Mouse (Mus musculus): ENCODE measurements around the gene Aknad1.

Gene Aknad1

DNA sequence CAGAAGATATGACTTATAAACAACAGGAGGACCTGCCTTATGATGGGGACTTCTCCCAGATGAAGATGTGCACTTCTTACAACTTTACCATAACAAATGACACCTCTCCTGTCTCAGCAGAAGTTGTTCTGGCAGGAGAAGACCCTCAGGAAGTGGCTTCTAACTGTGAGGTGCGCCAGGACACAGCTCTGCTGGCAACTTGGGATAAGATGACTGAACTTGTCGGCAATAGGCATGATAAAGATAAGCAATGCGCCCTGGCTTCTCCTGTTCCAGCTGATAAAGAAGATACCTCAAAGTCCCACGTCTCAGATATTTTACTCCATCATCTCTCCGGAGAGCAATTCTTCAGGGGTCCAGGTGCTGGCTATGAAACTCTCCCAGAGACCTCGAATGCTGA, 12.2 kb downstream of the Aknad1 start:
- DNase-seq (ENCODE audit: low spot score) = no peak

DNA sequence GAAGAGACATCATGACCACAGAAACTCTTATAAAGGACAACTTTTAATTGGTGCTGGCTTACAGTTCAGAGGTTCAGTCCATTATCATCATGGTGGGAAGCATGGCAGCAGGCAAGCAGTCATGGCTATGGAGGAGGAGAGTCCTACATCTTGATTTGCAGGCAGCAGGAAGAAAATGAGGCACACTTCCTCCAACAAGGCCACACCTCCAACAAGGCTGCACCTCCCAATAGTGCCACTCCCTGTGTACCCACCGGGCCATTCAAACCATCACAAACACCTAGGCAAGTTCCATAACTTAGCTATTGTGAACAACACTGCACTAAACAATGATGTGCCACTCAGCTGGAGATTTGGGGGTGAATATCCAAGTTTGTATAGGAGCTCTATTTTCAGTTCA, 15.1 kb downstream of the Aknad1 start:
- no peak for DNase-seq (ENCODE audit: low spot score)

DNA sequence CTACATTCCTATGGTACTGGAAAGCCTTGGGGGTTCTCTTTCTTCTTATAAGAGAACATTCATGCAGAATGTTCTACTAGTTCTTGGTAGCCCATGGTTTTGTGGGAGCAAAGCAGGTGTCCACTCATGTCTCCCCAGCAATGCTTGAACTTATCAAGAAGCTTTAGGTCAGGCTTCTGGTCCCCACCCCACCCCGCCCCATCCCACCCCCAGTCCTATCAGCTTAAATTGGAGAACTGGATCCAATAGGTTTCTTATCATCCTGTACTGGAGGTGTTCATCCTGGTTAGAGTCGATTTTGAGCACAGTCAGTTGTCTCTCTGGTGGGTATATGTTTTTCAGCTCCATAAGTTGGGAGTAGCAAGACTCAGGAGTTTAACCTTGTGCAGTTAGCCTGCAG, 16.1 kb downstream of the Aknad1 start:
- no peak for DNase-seq (ENCODE audit: low spot score)

DNA sequence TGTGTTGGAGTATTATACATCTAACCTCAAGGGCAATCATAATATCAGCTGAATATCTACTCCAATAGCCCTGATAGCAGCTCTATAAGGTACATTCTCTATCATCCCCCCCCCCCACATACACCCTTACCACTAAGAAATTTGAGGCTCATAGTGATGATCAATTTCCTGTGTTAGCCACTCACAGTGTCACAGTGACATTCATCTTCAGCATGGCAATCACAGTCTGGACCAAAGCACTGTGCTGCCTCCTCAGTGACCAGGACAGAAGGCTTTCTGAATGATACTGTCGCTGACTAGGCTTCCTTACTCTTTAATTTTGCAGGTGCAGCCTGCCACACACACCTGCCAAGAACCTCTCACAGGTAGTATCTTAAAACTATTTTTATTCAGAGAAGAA, 16.7 kb downstream of the Aknad1 start:
- DNase-seq (ENCODE audit: low spot score) = no peak

DNA sequence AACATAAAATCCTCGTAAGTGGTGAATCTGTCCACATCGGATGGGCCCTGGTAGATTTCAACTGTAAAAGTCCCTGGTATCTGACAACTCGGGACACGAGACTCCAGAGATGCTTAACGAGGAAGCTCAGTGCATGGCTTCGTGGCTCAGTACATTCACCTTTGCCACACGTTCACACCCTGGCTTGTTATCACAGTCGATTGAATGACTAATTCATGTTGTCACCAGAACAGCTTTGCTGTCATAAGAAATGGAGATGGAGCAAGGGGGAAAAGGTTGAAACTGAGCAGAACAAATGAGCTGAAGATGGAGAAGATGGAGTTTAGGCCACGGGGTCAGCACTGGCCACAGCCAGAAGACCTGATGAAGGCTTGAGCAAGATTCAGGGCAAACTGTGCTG, 18.1 kb downstream of the Aknad1 start:
- DNase-seq (ENCODE audit: low spot score) = no peak

- no peak for DNase-seq (ENCODE audit: low spot score)
Observed at GRCm38 (mm10) chr3:108759566-108760420, 20.3 kb downstream of the Aknad1 start.

DNA sequence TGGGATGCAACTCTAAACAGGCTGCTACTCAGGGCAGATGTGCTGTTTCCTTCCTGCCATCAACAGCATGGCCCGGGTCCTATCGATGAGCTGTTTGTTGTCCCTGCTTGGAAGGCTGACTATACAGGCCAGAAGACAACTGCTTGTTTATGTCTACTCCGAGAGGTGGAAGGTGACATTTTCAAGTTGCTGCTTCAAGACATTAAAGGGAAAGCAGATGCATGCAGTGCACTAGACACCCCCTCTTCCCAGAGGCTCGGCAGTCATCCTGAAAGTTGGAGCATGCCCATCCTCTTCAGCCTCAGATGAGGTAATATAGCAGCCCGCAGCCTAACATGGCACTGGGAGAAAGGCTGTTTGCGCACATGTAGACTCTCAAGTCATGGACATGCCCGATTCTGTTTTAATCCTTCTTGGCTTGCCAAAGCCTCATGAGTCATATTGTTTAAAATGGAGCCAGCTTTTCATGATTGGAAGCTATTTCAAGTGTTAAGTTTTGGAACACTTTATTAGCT, 23.2 kb downstream of the Aknad1 start:
- DNase-seq (ENCODE audit: low spot score) = peak; percentile 29

GRCm38 (mm10) chr3:108763691-108764090, 24.2 kb downstream of the Aknad1 start:
- no peak for DNase-seq (ENCODE audit: low spot score)

DNA sequence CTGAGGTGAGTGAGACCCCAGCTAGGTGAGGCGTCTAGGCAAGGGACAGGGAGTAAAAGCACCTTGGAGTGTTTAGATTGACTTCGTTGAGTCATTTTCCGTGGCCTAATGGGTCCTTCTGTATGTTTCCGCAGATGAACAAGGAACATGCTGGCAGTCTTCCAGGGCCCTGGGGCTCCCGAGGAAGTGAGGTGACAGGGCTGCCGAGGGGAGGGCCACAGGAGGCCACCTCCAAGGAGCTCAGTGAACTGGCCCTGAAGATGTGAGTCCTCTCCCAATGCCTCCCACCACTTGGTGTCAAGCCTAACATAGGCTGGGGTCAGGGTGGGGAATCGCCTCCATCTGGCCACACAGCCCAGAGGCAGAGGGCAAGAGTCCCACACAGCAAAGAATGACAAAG, 25.5 kb downstream of the Aknad1 start:
- DNase-seq (ENCODE audit: low spot score) = no peak

DNA sequence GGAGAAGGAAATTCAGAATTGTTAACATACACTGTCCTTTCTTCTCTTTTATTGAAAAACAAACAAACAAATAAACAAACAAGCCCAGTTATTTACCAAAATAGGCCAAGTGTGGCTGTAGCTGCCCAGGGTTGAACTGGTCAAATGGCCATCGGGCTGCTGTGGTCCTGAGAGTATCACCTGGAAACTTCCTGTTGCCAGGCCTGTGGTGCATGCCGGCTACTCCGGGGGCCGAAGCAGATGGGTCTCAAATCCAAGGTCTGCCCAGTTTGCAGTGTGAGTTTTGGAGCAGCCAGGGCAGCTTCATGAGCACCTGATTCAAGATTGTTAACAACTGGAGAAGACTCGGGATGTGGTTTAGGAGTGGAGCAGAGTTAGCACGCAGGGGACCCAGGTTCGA, 26.0 kb downstream of the Aknad1 start:
- DNase-seq (ENCODE audit: low spot score) = no peak

DNA sequence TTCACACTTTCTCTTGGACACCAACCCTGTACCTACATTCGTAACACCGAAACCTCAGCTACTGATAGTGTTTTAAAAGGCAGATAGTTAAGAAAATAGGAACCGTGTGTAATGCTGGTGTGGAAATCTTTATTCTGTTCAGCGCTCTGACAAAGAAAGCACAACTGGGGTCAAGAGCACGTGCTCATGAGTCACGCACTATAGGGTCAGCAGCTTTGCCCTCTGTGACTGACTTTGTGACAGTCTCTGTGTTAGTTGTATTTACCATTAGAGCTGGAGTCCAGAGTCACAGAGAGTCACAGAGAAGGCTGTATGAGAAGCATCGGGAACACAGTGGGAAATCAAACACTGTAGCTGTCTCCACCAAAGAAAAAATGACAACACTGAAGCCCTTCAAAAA, 27.5 kb downstream of the Aknad1 start:
- DNase-seq (ENCODE audit: low spot score) = no peak

DNA sequence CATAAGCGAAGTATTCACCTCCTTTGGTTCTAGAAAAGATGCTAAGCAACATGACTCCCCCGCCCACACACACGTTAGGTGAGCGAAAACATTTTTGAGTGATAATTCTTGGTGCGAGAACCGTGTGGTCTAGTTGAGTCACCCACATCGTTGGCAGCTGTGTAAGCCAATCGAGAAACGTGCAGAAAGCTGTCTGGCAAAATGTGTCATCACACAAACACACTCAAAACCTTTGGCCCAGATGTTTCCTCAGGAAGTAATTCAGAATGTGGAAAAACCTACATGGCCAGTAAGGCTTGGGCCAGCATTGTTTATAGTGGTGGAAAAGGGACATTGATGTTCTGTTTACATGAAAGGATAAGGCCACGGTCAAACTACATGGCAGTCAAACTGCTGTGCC, 28.0 kb downstream of the Aknad1 start:
- no peak for DNase-seq (ENCODE audit: low spot score)

- DNase-seq (ENCODE audit: low spot score) = no peak
Observed at GRCm38 (mm10) chr3:108769547-108769946, 30.1 kb downstream of the Aknad1 start.

- DNase-seq (ENCODE audit: low spot score) = peak; percentile 77
Observed at GRCm38 (mm10) chr3:108770725-108771368, 31.4 kb downstream of the Aknad1 start.

DNA sequence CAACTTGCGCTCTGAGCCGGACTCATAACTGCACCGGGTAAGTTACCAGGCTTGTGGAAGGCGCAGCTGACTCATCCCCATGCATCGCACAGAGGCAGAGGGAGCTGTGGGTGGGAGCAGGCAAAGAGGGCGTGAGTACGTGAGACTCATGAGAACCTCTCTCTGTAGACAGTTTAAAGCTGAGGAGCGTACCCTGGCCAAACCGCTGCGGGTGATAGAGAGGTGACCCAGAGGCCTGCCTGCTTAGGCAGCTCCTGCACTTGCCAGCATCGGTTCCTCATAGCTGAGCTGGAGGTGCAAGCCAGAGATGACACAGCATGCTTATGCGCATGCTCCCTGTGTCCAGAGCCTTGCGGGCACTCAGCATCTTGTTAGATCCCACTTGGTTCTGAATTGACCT, 32.8 kb downstream of the Aknad1 start:
- no peak for DNase-seq (ENCODE audit: low spot score)

DNA sequence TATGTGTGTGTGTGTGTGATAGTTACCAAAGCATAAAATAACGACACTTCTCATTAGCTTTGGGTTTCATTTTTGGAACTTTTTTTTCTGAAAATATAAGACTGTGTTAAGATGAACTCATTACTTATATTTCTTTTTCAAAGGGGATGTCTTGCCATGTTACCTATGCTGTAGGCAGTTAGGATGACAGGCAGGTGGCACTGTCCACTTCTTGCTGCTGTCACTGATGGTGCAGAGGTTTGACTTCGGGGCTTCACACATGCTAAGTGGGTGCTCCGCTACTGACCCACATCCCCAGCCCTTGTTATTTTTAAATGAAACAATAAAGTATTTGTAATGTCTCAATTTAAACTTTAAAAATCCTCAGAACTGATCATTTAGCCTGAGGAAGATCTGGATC, 33.4 kb downstream of the Aknad1 start:
- no peak for DNase-seq (ENCODE audit: low spot score)

DNA sequence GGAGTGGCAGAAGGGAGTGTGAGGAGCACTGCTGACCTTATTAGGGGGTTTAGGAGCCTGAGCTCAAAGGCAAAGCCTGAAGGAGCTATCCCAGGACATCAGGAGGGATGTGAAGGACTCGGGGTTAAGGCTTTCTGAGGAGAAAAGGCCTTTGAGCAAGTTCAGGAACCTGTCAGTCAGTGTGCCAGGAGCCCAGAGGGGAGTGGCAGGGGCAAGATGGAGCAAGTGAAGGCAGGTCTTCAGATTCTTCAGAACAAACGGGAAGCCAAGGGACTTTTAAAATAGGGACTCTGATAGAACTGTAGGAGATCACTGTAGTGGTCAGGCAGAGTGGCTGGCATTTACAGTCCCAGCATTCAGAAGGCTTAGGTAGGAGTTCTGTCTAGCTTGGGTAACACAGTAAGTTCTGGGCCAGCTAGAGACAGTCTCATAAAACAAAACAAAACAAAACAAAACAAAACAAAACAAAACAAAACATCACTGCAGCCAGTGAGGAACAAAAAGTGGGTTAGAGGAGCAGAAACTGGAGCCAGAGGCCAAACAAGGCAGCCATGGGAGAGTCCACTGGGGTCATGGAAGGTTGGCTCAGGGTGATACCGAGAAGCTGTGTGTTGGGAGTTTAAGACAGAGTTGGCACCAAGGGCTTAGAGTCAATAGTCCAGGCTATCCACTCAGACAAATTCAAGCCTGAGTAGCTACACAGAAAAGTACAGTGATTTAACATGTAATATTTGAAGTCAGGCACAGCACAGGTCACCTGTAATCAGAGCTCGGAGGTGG, 39.5 kb downstream of the Aknad1 start:
- no peak for DNase-seq (ENCODE audit: low spot score)

DNA sequence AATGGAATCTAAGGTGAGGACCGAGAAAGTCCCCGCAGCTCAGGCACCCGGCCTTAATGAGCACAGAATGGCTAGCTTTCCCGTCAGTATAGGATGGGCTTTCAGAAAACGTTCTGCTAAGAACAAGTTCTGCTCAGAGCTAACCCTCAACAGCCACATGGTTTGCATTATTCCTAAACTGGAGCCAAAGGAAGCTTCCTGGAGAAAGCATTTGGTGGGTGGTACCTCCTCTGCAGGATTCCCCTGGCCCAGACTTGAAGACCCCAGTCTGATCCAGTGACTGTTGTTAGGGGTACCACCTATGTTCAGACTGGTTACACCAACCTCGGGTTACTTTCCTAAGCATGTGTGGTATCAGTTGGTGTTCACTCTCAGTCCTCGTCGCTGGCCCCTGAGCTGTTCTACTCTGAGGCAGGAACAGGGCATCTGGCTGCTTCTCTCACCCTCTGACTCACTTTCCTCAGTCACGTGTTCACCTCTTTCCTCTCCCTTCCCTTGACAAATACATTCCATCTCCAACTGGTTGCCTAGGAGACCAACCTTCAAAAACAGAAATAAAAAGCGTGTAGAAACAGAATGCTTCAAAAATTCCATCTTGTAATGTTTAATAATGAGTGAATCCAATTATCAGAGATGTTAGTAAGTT, 41.9 kb downstream of the Aknad1 start:
- peak; percentile 55 for DNase-seq (ENCODE audit: low spot score)

DNA sequence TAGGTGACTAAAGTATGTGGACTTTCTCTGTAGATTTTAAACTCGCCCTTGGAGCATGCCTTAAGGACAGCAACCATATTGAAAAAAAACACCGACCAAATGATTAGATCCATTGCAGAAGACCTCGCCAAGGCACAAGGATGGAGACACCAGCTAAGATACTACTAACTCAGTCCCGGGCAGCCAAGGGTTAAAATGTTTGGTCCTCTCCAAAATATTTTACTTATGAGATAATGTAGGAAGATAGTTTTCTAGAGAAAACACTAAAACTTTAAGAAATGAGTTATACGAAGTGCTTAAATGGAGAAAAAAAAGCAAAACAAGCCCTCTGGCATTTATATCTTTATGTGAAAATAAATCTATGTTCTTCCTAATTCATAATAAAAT, 42.4 kb downstream of the Aknad1 start:
- no peak for DNase-seq (ENCODE audit: low spot score)

DNA sequence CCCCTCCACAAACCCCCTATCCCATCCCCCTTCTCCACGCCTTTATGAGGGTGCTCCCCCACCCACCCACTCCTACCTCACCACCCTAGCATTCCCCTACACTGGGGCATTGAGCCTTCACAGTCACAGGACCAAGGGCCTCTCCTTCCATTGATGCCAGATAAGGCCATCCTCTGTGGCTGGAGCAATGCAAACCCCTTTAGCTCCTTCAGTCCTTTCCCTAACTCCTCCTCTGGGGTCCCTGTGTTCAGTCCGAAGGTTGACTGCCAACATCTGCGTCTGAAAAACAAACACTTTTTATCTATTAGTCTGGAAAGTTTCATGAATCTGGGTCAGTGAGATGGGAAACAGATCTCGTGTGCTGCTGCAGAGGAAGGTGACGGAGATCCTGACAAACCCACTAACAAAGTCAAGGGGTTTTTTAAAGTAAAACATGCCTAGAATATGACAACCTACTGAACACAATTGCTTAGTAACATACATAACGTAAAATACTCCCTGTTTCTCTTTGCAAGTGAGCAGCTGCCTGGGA, 43.0 kb downstream of the Aknad1 start:
- DNase-seq (ENCODE audit: low spot score) = no peak

- no peak for DNase-seq (ENCODE audit: low spot score)
Observed at GRCm38 (mm10) chr3:108786520-108786919, 47.1 kb downstream of the Aknad1 start.

Data from left cerebral cortex, adult 11 months (tissue).